Mouse (Mus musculus) CD4-positive, CD25-positive, alpha-beta regulatory T cell, adult 4 months (primary cell): ENCODE measurements around the gene Jund. TPM values are rescaled to one million over a fixed set of nuclear protein-coding genes. Genes with fewer than 3 reads are reported as not detected.

Experiments used
- ATAC-seq: one replicate; pipeline ENCODE4 v1.8.0; 2017
- polyA plus RNA-seq, 2 experiments: library from polyadenylated mRNA; unstranded; fragments of 100-300 nt; shearing (Covaris generic); gene quantifications; one replicate each; pipeline ENCODE4 v1.2.1; 2017

Jund gene
- polyA plus RNA-seq, 2 experiments from 2014 or later, result 7.6 to 23.3 TPM

DNA sequence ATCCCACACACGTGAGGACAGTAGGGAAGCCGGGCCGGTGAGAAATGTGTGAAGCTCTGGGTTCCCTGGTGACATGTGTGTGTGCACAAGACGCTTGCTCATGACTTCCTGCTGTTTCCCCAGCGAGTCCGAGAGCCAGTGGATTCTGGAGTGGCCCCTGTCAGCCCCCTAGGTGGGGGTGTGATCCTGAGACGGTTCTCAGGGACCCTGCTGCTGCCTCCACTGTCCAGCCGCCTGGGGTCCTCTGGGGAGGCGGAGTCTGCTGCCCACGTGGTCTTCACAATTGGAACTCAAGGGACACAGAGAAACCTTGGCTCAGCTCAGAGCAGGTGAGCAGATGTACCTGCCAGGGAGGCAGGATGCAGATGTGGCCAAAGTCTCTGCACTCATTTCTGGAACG is 28.0 kb downstream of the Jund start:
- no peak for ATAC-seq

DNA sequence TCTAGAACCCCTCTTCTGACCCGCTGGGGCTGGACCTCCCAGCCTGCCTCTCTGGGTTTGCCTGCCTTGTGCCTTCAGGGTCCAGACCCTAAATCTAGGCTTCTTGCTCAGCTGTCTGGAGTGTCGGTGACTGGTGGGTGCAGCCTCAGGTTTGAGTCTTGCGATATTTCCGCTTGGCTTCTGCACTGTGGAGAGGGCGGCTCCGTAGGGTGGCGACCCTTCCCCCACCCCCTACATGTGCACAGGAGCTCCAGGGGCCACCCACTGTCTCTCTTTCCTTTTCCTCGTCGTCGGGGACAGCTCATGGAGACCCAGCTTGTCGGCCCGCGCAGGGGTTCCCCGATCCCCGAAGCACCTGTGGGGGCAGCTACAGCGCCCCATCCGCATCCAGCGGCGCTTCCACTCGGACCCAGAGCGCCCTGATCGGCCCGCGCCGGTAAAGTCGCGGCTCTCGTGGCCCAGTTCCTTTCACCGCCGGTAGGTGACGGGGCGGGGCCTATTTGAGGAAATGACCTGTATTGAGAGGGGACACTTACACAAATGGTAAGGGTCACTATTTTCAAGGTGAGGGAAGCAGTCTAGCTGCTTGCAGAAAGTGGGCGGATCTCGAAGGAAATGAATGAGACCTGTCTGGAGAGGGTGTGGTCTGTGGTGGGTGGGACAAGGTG is 31.2 kb downstream of the Jund start:
- peak; percentile 75 for ATAC-seq

DNA sequence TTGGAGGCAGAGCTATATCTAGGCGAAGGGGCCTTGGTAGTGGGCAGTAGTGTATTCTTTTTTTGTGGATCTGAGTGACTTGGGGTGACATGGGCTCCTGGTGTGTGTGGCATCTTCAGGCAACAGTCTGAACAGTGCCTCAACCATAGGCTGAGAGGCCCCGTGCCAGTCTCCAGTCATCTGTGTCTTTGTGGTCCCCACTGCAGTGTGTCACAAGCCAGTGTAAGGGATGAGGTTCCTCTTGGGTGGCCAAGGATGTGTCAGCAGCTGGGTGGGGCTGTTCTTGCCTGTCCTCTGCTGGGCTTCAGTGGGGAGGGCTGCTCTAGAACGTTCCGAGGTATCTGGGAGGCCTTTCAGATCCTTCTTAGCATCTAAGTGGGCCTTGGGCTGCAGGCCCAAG is 32.2 kb downstream of the Jund start:
- ATAC-seq, result no peak

DNA sequence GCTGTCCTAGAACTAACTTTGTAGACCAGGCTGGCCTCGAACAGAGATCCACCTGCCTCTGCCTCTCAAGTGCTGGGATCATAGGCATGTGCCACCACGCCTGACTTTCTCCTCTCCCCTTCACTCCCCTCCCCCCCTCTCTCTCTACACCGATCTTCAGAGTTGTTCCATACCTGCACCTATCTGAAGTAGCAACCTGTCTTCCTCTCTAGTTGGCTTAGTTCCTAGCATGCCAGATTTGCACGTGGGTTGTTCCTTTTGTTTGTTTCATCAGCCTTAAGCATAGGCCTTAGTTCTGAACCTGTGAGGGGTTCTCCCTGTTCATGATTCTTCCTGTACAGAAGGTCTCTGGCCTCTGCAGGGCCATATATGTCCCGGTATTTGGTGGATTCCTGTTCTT is 39.0 kb downstream of the Jund start:
- ATAC-seq, result no peak

DNA sequence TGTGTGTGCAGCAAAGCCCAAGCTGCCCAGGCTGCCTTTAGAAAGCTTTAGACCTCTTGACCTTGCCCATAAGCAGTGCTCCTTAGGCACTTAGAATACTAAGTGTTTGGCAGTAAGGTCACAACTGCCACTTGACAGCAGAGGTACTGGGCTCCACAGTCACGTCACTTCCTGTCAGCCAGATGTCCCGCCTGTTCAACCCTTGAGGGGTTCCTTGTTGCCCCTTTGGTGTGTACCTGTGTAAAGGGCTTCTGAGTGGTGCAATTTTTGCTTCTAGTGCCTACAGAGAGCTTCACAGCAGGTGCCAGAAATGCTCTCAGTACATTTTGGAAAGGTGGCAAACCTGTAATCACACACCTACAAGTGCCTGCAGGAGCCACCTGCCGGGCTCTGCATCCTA is 39.5 kb downstream of the Jund start:
- no peak for ATAC-seq

DNA sequence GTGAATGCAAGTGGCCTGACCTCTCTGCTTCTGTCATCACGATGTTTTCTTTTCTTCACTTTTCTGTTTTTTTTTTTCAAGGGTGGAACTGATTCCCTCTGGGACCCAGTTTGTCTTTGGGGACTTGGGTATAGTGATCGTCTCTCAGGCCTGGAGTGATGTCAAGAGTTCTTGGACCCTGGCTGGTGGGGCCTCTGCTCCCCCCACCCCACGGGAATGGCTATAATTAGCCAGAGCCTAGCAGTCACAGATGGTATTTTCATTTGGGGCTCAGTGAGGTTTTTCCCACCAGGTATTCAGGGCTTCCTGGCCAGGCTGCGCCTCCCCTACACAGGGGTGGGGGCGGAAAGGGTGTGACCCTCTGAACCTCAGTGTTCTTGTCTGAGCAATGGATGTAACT is 42.9 kb downstream of the Jund start:
- no peak for ATAC-seq

DNA sequence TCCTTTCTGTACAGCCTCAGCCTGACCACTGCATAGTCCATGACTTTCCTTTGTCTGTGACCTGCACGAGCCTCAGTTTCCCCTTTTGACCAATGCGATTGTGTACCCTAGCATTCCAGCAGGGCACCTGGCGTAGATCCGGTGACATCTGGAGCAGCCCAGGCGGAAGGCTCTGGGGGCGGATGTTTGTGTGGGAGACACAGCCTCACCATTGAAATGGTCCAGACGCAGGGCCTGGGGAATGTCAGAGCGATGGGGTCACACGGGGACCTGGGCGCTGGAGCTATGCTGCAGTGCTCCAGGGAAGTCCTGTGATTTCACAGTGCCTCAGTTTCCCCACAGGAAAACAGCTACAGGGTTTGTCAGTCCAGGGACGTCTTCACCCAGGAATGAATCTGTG is 43.4 kb downstream of the Jund start:
- no peak for ATAC-seq

DNA sequence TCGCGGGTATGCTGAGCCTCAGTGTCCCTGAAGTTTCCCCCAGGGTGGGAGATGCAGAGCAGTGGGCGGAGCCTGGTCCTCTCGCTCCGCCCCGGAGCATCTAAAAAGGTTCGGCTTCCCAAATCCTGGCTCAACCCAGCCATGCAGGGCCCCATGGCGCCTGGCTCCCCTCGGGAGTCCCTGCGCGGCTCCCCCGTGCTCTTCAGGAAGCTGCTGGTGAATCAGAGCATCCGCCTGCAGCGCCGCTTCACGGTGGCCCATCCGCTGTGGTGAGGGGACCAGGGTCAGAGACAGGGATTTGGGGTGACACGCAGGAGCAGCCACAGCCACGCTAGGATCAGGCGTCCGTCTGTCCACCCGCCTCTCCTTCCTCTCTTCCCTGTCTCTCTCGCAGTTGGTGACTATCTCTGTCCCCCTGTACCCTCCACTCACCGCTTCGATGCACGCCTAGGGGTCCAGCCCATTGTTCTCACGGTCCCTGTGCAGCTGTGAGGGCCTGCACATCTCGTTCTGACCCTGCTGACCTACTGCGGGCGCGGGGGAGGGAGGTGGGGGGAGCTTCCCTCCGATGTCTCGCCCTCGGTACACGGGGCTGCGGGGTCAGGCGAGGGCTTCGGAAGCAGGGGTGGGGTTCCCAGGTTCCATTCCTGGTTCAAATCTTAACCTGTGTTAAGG is 44.4 kb downstream of the Jund start:
- peak; percentile 55 for ATAC-seq

DNA sequence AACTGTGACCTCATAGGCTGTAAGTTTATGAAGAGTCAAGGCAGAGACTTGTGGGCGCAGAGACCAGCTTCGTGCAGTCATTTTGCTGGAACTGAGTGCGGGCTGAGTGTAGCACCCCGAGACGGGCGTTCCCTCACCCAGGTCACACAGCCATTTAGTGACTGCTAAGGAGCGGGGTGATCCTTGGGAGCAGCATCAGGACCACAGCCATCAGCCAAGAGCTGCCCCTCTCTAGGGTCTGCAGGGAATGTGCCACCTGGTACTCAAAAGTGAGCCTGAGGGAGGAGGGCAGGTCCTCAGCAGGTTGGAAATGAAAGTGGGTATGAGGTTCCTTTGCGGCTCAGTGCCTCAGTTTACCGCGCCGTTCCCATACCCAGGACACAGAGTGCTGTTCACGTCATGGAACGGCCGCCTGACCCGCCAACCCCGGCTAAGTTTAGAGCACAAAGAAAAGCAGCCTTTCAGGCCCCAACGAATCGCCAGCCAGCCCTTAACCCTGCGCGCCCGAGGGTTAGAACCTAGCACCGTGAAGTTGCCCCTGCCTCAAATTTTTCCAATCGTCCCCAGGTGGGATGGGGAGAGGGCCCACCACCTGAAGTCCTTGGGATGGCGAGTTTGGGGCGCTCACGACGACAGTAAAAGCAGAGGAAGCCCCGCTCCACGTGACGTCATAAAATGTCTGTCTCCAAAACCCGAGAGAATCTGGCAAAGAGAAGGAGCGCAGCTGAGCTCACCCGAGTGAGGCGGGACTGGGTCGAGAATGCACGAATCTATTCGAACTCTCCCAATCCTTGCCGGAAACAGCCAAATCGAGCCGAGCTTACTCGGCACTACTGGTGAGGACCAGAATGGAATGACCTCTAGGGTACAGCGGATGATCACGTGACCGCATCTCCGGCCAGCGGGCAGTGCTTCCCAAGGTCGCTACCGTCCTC is 45.2 kb downstream of the Jund start:
- peak; percentile 65 for ATAC-seq

DNA sequence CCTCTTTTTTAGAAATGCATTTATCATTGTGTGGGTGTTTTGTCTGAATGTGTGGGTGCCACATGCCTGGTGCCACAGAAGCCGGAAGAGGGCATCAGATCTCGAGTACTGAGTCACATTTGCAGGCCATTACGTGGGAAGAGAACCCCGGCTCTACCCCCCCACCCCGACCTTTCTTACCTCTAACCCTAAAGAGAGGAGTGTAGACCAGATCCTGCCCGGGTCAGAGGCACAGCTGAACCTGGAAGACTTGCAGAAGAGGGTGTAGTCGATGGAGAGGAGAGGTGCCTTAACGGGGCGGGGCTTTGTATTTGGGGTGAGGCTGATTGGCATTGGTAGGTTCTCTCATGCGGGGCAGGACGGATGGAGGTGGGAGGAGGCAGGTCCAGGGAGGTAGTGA is 46.1 kb downstream of the Jund start:
- peak; percentile 56 for ATAC-seq

DNA sequence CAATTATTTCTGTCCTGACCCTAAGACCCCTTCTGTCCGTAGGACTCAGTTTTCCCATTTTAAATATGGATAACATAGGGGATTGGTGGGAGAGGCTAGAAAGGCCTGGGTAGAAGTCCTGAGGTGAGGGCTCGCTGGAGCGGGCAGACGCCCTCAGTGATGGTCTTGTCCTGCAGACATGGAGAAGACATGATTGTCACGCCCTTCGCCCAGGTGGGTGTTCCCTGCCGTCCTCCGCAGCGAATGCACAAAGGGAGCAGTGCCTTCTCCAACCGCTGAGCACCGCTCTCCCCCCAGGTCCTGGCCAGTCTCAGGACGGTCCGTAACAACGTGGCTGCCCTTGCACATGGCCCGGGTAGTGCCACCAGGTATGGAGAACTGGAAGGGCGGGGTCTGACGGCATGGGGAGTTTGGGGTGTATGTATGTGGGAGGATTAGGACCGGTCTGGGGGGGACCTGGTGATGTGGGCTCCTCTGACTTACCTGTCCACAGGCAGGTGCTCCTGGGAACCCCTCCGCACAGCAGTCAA is 47.0 kb downstream of the Jund start:
- no peak for ATAC-seq

DNA sequence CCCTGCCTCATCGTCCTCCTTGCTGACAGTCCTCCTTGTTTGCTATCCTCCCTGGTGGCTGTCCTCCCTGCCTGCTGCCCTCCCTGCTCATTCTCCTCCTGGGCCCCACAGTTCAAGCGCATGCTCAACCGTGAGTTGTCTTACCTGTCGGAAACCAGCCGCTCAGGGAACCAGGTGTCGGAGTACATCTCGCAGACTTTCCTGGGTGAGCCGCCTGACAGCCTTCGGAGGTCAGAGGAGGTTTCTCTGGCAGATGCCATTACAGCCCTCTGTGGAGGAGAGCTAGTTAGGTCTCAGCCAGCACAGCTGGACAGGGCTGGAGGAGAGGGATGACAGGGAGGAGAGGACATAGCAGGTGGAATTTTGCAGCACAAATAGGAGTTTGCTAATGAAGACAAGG is 47.9 kb downstream of the Jund start:
- ATAC-seq, result no peak

DNA sequence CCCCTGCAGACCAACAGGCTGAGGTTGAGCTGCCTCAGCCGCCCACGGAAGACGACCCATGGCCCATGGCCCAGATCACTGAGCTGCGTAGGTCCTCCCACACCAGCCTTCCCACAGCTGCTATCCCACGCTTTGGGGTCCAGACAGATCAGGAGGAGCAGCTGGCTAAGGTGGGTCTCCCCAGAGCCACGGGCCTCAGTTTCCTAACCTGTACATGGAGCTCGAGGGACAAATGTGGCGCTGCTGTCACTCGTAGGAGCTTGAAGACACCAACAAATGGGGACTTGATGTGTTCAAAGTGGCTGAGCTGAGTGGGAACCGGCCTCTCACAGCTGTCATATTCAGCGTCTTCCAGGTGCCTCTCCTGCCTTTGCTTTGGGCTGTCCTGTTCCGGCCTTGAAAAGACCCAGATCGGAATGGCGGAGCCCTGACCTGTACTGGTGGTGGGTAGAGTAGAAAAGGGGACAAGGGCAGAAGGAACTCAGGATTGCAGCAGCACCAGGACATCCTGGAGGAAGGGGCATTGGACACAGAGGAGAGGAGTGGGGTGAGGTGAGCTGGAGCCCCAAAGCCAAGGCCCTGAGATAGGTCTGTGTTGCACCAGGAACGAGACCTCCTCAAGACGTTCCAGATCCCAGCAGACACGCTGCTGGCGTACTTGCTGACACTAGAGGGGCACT is 48.6 kb downstream of the Jund start:
- no peak for ATAC-seq

DNA sequence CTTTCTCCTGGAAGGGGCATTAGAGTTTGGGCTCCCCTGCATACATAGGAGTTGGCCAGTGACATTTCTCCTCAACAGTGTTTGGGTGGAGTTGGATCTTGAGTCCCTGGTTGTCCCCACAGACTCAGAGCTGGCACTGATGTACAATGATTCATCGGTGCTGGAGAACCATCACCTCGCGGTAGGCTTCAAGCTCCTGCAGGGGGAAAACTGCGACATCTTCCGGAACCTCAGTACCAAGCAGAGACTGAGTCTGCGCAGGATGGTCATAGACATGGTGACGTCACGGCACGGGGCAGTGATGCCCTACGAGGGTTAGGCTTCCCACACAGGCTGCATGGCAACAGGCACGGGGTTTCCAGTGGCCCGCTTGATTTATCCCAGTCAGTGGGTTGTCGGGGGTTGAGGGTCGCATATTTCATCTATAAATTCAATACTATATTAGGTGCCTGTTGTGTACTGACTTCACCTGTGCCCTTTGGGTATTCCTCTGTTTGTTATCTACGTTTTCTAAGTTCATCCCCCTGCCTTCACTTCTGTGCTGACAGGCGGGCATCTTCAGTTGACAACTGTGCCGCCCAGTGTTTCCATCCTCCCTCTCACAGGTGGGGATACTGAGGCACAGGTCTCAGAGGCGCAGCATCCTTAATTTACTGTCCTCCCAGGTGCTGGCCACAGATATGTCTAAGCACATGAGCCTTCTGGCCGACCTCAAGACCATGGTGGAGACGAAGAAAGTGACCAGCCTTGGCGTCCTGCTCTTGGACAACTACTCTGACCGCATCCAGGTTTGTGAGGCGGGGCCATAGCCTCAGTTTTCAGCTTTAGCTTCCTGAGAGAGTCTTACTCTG is 49.7 kb downstream of the Jund start:
- no peak for ATAC-seq

DNA sequence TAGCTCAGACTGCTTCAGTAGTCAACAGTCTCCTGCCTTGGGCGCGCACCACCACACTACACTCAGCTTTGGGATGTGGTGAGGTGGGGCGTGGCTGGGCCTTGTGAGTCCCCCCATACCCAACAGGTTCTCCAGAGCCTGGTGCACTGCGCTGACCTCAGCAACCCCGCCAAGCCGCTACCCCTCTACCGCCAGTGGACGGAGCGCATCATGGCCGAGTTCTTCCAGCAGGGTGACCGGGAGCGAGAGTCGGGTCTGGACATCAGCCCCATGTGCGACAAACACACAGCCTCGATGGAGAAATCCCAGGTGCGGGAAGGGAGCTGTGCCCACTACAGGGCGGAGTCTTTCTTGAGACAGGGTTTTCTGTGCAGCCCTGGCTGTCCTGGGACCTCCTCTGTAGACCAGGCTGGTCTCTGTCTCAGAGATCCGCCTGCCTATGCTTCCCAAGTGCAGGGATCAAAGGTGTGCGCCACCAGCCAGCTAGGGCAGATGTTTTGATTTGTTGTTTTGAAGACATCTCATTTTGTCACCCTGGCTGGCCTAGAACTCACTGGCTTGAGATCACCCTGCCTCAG is 50.4 kb downstream of the Jund start:
- no peak for ATAC-seq

Other genes starting within 250 kb of the Jund start
- gene Klhl26, start 222.0 kb upstream of the Jund start, polyA plus RNA-seq, result 10 to 100 TPM in 1 of 2 experiments, 1 to 10 TPM in 1; 7.2 to 20.1 TPM
- gene Tmem59l, start 211.6 kb upstream of the Jund start, polyA plus RNA-seq, result not detected
- not detected for gene Crlf1, start 205.8 kb upstream of the Jund start, polyA plus RNA-seq
- 10 to 100 TPM; 82.2 to 83.2 TPM for gene Rex1bd, start 192.2 kb upstream of the Jund start, polyA plus RNA-seq
- 1,000 to 10,000 TPM; 3,148 to 3,732 TPM for gene Uba52, start 188.1 kb upstream of the Jund start, polyA plus RNA-seq
- gene Fkbp8, start 171.2 kb upstream of the Jund start, polyA plus RNA-seq, result 100 to 1,000 TPM; 117 to 159 TPM
- 100 to 1,000 TPM; 146 to 173 TPM for gene Kxd1, start 171.0 kb upstream of the Jund start, polyA plus RNA-seq
- gene Ell, start 159.5 kb upstream of the Jund start, polyA plus RNA-seq, result 10 to 100 TPM; 41.4 to 50.4 TPM
- 10 to 100 TPM; 26.0 to 58.7 TPM for gene Isyna1, start 104.6 kb upstream of the Jund start, polyA plus RNA-seq
- gene Ssbp4, start 90.1 kb upstream of the Jund start, polyA plus RNA-seq, result 10 to 100 TPM in 1 of 2 experiments, 1 to 10 TPM in 1; 5.9 to 15.0 TPM
- under 1 TPM; 0.43 to 0.89 TPM for gene Lrrc25, start 82.8 kb upstream of the Jund start, polyA plus RNA-seq
- gene Gdf15, start 66.5 kb upstream of the Jund start, polyA plus RNA-seq, result not detected
- 1 to 10 TPM; 7.0 to 9.5 TPM for gene Pgpep1, start 38.6 kb upstream of the Jund start, polyA plus RNA-seq
- 10 to 100 TPM; 86.8 to 94.5 TPM for gene Lsm4, start 25.7 kb upstream of the Jund start, polyA plus RNA-seq
- under 1 TPM in 1 of 2 experiments, not detected in 1; 0.07 TPM for gene Iqcn, start 4.5 kb downstream of the Jund start, polyA plus RNA-seq
- not detected for gene Gm3336, start 19.6 kb downstream of the Jund start, polyA plus RNA-seq
- gene Pde4c, start 24.8 kb downstream of the Jund start, polyA plus RNA-seq, result under 1 TPM; 0.66 to 0.94 TPM
- 1 to 10 TPM; 7.5 to 9.6 TPM for gene Rab3a, start 55.7 kb downstream of the Jund start, polyA plus RNA-seq
- gene Mpv17l2, start 62.0 kb downstream of the Jund start, polyA plus RNA-seq, result 10 to 100 TPM; 30.2 to 39.2 TPM
- gene Pik3r2, start 77.8 kb downstream of the Jund start, polyA plus RNA-seq, result 1 to 10 TPM; 4.3 to 4.5 TPM
- gene Mast3, start 106.1 kb downstream of the Jund start, polyA plus RNA-seq, result 10 to 100 TPM; 15.1 to 17.5 TPM
- 10 to 100 TPM; 13.7 to 24.7 TPM for gene Il12rb1, start 109.5 kb downstream of the Jund start, polyA plus RNA-seq
- 1 to 10 TPM; 3.4 to 3.7 TPM for gene Arrdc2, start 140.8 kb downstream of the Jund start, polyA plus RNA-seq
- not detected for gene Kcnn1, start 164.3 kb downstream of the Jund start, polyA plus RNA-seq
- 10 to 100 TPM; 61.0 to 62.7 TPM for gene Ccdc124, start 175.0 kb downstream of the Jund start, polyA plus RNA-seq
- gene Slc5a5, start 193.8 kb downstream of the Jund start, polyA plus RNA-seq, result not detected
- over 10,000 TPM in 1 of 2 experiments, 1,000 to 10,000 TPM in 1; 9,999 to 11,110 TPM for gene Rpl18a, start 198.5 kb downstream of the Jund start, polyA plus RNA-seq
- 10 to 100 TPM; 13.8 to 17.2 TPM for gene Map1s, start 207.0 kb downstream of the Jund start, polyA plus RNA-seq